Mouse (Mus musculus) skeletal muscle tissue, adult 2 months (tissue): Measurements from ENCODE around the gene Tesmin.
A peak's percentile ranks its signal among the peaks of the same experiment; 100 is the strongest.

Experiments
- DNase-seq: peaks from one replicate; pipeline ENCODE4 v3.0.0-alpha.2; 2012; ENCODE audit warnings: low read depth, low spot score

The Tesmin gene

GRCm38 (mm10) chr19:3440667-3441066 lies 52.0 kb downstream of the Tesmin start:
- no peak for DNase-seq

GRCm38 (mm10) chr19:3441092-3441491 lies 52.4 kb downstream of the Tesmin start:
- no peak for DNase-seq

DNA sequence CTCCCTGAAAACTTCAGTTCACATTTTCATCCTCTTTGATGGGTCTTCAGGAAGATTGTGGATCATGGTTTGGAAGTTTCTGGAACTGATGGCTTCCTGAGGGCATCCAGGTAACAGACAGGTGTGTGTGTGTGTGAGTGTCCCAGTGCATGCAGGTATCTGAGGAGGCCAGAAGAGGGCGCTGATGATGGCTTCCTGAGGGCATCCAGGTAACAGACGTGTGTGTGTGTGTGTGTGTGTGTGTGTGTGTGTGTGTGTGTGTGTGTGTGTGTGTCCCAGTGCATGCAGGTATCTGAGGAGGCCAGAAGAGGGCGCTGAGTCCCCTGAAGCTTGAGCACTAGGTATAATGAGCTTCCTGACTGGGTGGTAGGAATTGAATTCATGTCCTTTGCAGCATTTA lies 58.7 kb downstream of the Tesmin start:
- DNase-seq, result no peak

- no peak for DNase-seq
Measured at GRCm38 (mm10) chr19:3449248-3449647, 60.6 kb downstream of the Tesmin start.

GRCm38 (mm10) chr19:3450714-3451113 lies 62.1 kb downstream of the Tesmin start:
- no peak for DNase-seq

GRCm38 (mm10) chr19:3451170-3451569 lies 62.5 kb downstream of the Tesmin start:
- DNase-seq, result peak; percentile 49

- DNase-seq, result no peak
Measured at GRCm38 (mm10) chr19:3451649-3452048, 63.0 kb downstream of the Tesmin start.
